Mouse (Mus musculus) fibroblast of lung, adult 2 months (primary cell): ENCODE data around the gene Fezf1.

Source experiments
- DNase-seq: peaks from one replicate; pipeline ENCODE4 v3.0.0-alpha.2; 2011; ENCODE audit warnings: low read depth

The Fezf1 gene

GRCm38 (mm10) chr6:23247512-23248312 is 450 bp downstream of the Fezf1 start:
- DNase-seq: no peak

- no peak for DNase-seq
These were observed 1.2 kb downstream of the Fezf1 start for GRCm38 (mm10) chr6:23246790-23247511.

DNA sequence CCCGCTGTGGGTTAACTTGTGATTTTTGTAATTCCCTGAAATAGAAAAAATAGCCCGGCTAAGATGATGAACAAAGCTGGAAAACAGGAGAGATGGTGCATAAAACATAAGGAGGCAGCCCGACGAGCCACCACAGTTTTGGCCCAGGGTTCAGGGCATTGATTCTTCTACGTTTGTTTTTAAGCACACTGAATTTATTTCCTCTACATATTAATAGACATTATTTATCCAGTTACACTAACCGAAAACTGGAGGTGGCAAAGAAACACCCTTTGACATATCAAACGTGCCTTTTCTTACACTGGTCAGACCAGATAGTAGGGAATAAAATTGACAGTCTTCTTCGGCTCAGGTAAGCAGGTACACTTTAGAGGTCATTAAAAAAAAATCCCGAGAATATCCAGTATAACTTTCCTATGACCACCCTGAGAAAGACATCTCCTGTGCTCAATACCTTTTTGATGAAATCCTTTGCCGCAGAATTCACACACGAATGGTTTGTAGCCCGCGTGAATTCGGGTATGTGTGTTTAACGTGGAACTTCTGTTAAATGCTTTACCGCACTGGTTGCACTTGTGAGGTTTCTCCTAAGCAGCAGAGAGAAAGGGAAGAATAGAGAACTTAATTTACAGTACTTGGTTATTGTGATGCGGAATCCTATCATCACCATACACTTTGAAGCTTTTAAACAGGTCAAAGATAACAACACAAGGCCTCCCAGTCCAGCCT is 1.9 kb downstream of the Fezf1 start:
- DNase-seq: no peak

DNA sequence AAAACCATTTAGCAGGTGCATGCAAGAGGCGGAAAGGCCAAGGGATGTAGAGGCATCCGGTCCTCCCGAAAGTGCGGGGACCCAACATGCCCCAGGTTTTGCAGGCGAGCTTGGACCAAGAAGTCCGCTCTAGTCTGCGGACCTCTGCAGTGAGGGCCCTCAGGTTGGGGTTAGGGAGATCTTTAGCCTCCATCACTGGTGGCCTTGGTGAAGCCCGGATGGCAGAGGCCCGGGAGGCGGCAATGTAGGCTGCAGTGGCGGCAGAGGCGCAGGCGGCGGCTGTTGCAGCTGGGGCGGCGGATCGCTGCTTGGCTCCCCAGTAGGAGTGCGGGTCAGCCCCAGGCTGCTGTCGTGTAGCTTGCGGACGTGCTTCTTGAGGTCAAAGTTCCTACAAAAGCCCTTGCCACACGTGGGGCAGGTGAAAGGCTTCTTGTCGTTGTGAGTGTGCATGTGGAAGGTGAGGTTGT is 2.6 kb downstream of the Fezf1 start:
- no peak for DNase-seq

GRCm38 (mm10) chr6:23245121-23245520 is 3.0 kb downstream of the Fezf1 start:
- DNase-seq: no peak

DNA sequence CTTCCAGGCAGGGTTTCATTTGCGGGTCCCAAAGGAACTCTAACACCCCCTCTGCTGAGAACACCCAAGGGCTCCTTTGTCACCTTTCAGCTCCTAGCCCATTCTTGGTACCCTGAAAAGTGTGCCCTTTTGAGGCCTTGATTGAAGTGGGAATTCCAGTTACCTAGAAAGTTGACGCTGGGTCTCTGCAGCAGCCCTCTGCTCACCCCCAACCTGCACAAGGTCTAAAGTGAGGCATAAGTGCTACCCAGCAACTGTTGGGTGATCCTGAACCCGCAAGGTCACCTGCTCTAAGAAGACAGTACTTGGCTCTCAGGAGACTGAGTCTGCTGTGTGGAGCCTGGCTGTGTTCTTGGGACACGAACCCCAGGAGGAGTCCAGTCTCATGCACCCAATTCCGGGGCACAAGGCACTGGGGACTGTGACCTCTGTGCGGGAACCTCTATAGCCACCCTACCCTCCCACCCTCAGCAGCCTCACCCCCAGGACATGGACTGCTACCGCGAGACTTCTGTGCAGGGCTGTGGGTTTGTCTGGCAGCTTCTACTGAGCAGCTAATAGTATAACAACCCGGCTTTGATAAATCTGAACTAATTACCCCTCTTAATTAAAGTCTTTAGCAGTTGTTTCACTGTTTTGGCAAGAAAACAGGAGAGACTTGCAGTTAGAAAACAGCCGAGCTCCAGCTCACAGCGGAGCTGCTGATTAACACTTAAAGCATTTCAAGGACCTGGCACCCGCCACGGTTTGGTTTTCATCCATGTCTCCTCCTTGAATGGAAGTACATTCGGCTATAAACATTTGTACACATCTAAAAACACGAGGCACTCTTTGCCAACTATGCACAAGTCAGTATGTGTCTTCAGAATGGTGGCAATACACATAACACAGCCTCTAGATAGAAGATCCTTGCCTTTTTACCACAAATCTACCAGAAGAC is 4.1 kb downstream of the Fezf1 start:
- DNase-seq: no peak

DNA sequence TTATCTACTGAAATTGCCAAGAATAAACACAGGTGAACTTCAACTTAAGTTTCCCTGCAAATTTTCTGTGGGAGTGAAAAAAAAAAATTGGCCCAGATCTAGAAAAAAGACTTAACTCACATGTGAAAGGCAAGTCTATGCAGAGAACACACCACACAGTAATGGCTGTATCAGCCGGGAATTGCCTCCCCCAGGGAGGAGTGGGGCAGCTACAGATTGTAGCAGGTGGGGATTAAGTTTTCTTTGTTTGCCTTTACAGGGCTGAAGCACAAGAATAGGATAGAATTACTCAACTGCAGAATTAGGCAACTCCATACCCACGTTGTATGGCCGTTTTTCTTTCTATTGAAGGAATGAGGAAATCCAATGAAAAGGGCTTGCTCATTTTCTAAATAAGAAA is 36.7 kb downstream of the Fezf1 start:
- DNase-seq: no peak

DNA sequence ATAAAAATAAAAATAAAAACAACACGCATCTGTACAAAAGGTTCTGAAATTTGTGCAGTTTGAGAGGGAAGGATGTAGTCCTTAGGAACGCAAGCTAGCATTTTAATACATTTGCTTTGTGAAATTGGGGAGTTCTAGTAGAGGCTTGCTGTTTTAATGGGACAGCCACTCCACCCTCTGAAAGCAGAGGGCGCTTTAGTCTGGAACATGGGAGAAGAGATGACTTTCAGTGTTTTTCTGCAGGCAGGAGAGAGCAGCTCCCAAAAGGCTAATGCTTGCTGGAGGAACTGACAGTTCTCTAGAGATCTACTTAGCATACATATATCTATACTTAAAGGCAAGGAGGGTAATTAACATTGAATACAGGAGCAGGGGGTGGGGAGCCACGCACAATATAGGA is 40.4 kb downstream of the Fezf1 start:
- DNase-seq: no peak

GRCm38 (mm10) chr6:23202630-23203029 is 45.5 kb downstream of the Fezf1 start:
- no peak for DNase-seq
